Mouse (Mus musculus) limb, embryonic 13.5 days (tissue): ENCODE measurements around the gene Sec61g. TPM values are rescaled to one million over a fixed set of nuclear protein-coding genes. Genes with fewer than 3 reads are reported as not detected.

Experiments used
- ATAC-seq: fragments of 200-750 bp; cut with Nextera tagmentation; 2 replicates; pipeline ENCODE4 v1.8.0; 2017; ENCODE audit warnings: low read depth, moderate number of reproducible peaks, moderate TSS enrichment; ENCODE audit not compliant: low FRiP score
- H3K27ac ChIP-seq: fragments of 300-500 bp; sonication (generic); 2 replicates; pipeline ENCODE4 v1.5.1; 2015; ENCODE audit warnings: inconsistent platforms, mild to moderate bottlenecking, moderate library complexity
- H3K27me3 ChIP-seq: fragments of 300-500 bp; sonication (generic); 2 replicates; pipeline ENCODE4 v1.6.1; 2015; ENCODE audit warnings: mild to moderate bottlenecking, inconsistent platforms
- H3K36me3 ChIP-seq: fragments of 300-500 bp; sonication (generic); 2 replicates; pipeline ENCODE4 v1.6.1; 2015; ENCODE audit warnings: inconsistent platforms, mild to moderate bottlenecking, moderate library complexity
- H3K4me1 ChIP-seq: fragments of 300-500 bp; sonication (generic); 2 replicates; pipeline ENCODE4 v1.6.1; 2015; ENCODE audit warnings: inconsistent platforms
- H3K4me2 ChIP-seq: fragments of 300-500 bp; sonication (generic); replicated peaks from 2 replicates; pipeline ENCODE4 v1.6.1; 2015; ENCODE audit warnings: inconsistent platforms, mild to moderate bottlenecking, moderate library complexity
- H3K4me3 ChIP-seq: fragments of 300-500 bp; sonication (generic); 2 replicates; pipeline ENCODE4 v1.5.1; 2015; ENCODE audit warnings: moderate library complexity, mild to moderate bottlenecking, inconsistent platforms
- H3K9ac ChIP-seq: fragments of 300-500 bp; sonication (generic); 2 replicates; pipeline ENCODE4 v1.6.1; 2015; ENCODE audit warnings: mild to moderate bottlenecking, inconsistent platforms
- H3K9me3 ChIP-seq: fragments of 300-500 bp; sonication (generic); 2 replicates; pipeline ENCODE4 v1.6.1; 2016; ENCODE audit warnings: inconsistent platforms
- WGBS: fragments of 180-500 bp; shearing (Covaris S2); methylation state at CpG from one replicate; pipeline ENCODE4 v1.1.7; 2015; 5-methylcytosine and 5-hydroxymethylcytosine counted together
- polyA plus RNA-seq: library from polyadenylated mRNA; unstranded; fragments of >200 nt; fragmentation: Nextera tagmentation; extraction: Ambion mirVana; gene quantifications from 2 replicates; pipeline ENCODE4 v1.2.1, GENCODE M21; 2015

Sec61g gene
- 44.2 and 46.8 TPM in 2 replicates for polyA plus RNA-seq

GRCm38 (mm10) chr11:16508052-16508654 lies at the start of gene Sec61g:
TSS of gene Sec61g (minus strand) at chr11:16508484.
- peak within 1 kb of the TSS; percentile 95 for H3K9ac ChIP-seq
- H3K9me3 ChIP-seq = no peaks in the 10 kb centered on the region
- peaks cover 27% of the 10 kb centered on the region for H3K36me3 ChIP-seq
- H3K4me3 ChIP-seq = peak within 1 kb of the TSS; percentile 94
- WGBS = under 1% methylated on average over 35 of the region's 35 CpGs
- no peaks in the 10 kb centered on the region for H3K27me3 ChIP-seq
- ATAC-seq = peak; percentile 99
- peak within 1 kb of the TSS; percentile 84 for H3K4me2 ChIP-seq
- H3K27ac ChIP-seq = peak within 1 kb of the TSS; percentile 90
- H3K4me1 ChIP-seq = peaks cover 9% of the 10 kb centered on the region

- Histone ChIP-seq H3K36me3 (no peaks in the 10 kb centered on the region), H3K9me3 (no peaks in the 10 kb centered on the region), H3K27me3 (no peaks in the 10 kb centered on the region), H3K9ac (no peak overlapping the region), H3K27ac (no peak overlapping the region), H3K4me3 (no peak overlapping the region), H3K4me1 (peaks cover 6% of the 10 kb centered on the region; the same call in 1 of the 2 replicates), H3K4me2 (no peak overlapping the region)
- peak; percentile 64; the same call in 1 of the 2 replicates for ATAC-seq
- 48% methylated on average over 5 of the region's 5 CpGs for WGBS
These were observed 38.3 kb upstream of the Sec61g start for GRCm38 (mm10) chr11:16546421-16547163.

GRCm38 (mm10) chr11:16537379-16537778 lies 29.1 kb upstream of the Sec61g start:
- no peak overlapping the region for H3K4me2 ChIP-seq
- no peaks in the 10 kb centered on the region for H3K27me3 ChIP-seq
- no peak overlapping the region for H3K9ac ChIP-seq
- no peak overlapping the region for H3K4me3 ChIP-seq
- WGBS = 89% methylated on average over 1 of the region's 1 CpGs
- no peak for ATAC-seq
- H3K36me3 ChIP-seq = no peaks in the 10 kb centered on the region
- no peaks in the 10 kb centered on the region for H3K9me3 ChIP-seq
- no peaks in the 10 kb centered on the region for H3K4me1 ChIP-seq
- H3K27ac ChIP-seq = no peak overlapping the region

- WGBS = 75% methylated on average over 5 of the region's 5 CpGs
- Histone ChIP-seq H3K9ac (no peak overlapping the region), H3K4me1 (no peaks in the 10 kb centered on the region), H3K27ac (no peak overlapping the region), H3K9me3 (no peaks in the 10 kb centered on the region), H3K4me2 (no peak overlapping the region), H3K36me3 (no peaks in the 10 kb centered on the region), H3K27me3 (no peaks in the 10 kb centered on the region), H3K4me3 (no peak overlapping the region)
- ATAC-seq = no peak
These were observed 26.6 kb upstream of the Sec61g start for GRCm38 (mm10) chr11:16534582-16535553.

GRCm38 (mm10) chr11:16532877-16533276 lies 24.6 kb upstream of the Sec61g start:
- no peak overlapping the region for H3K9ac ChIP-seq
- H3K36me3 ChIP-seq = no peaks in the 10 kb centered on the region
- no peaks in the 10 kb centered on the region for H3K27me3 ChIP-seq
- no peak overlapping the region for H3K4me3 ChIP-seq
- ATAC-seq = no peak
- H3K4me2 ChIP-seq = no peak overlapping the region
- H3K4me1 ChIP-seq = no peaks in the 10 kb centered on the region
- 20% methylated on average over 5 of the region's 5 CpGs for WGBS
- H3K9me3 ChIP-seq = no peaks in the 10 kb centered on the region
- H3K27ac ChIP-seq = no peak overlapping the region

- Histone ChIP-seq H3K4me1 (peaks cover 9% of the 10 kb centered on the region; the same call in 1 of the 2 replicates), H3K27ac (no peak overlapping the region), H3K9ac (no peak overlapping the region), H3K27me3 (no peaks in the 10 kb centered on the region), H3K9me3 (no peaks in the 10 kb centered on the region), H3K4me2 (no peak overlapping the region), H3K4me3 (no peak overlapping the region), H3K36me3 (no peaks in the 10 kb centered on the region)
- no peak for ATAC-seq
These were observed 20.6 kb upstream of the Sec61g start for GRCm38 (mm10) chr11:16528909-16529308.

GRCm38 (mm10) chr11:16528391-16528790 lies 20.1 kb upstream of the Sec61g start:
- H3K4me3 ChIP-seq = no peak overlapping the region
- ATAC-seq = no peak
- no peaks in the 10 kb centered on the region for H3K27me3 ChIP-seq
- H3K9me3 ChIP-seq = no peaks in the 10 kb centered on the region
- no peak overlapping the region for H3K27ac ChIP-seq
- H3K9ac ChIP-seq = no peak overlapping the region
- WGBS = 87% methylated on average over 5 of the region's 5 CpGs
- no peaks in the 10 kb centered on the region for H3K36me3 ChIP-seq
- peaks cover 9% of the 10 kb centered on the region; the same call in 1 of the 2 replicates for H3K4me1 ChIP-seq
- H3K4me2 ChIP-seq = no peak overlapping the region

- ATAC-seq = no peak
- no peaks in the 10 kb centered on the region for H3K27me3 ChIP-seq
- H3K9me3 ChIP-seq = no peaks in the 10 kb centered on the region
- H3K4me2 ChIP-seq = no peak overlapping the region
- no peak overlapping the region for H3K27ac ChIP-seq
- no peak overlapping the region for H3K9ac ChIP-seq
- H3K36me3 ChIP-seq = no peaks in the 10 kb centered on the region
- peaks cover 9% of the 10 kb centered on the region; the same call in 1 of the 2 replicates for H3K4me1 ChIP-seq
- no peak overlapping the region for H3K4me3 ChIP-seq
- 89% methylated on average over 5 of the region's 5 CpGs for WGBS
These were observed 19.5 kb upstream of the Sec61g start for GRCm38 (mm10) chr11:16527743-16528142.

GRCm38 (mm10) chr11:16526467-16526866 lies 18.2 kb upstream of the Sec61g start:
- peaks cover 9% of the 10 kb centered on the region; the same call in 1 of the 2 replicates for H3K4me1 ChIP-seq
- H3K9me3 ChIP-seq = no peaks in the 10 kb centered on the region
- WGBS = 75% methylated on average over 2 of the region's 2 CpGs
- no peaks in the 10 kb centered on the region for H3K36me3 ChIP-seq
- no peak overlapping the region for H3K9ac ChIP-seq
- no peak for ATAC-seq
- no peak overlapping the region for H3K4me2 ChIP-seq
- H3K4me3 ChIP-seq = no peak overlapping the region
- H3K27ac ChIP-seq = no peak overlapping the region
- no peaks in the 10 kb centered on the region for H3K27me3 ChIP-seq

- WGBS = 47% methylated on average over 2 of the region's 2 CpGs
- Histone ChIP-seq H3K9ac (no peak overlapping the region), H3K9me3 (no peaks in the 10 kb centered on the region), H3K4me3 (no peak overlapping the region), H3K27me3 (no peaks in the 10 kb centered on the region), H3K27ac (no peak overlapping the region), H3K4me1 (peaks cover 9% of the 10 kb centered on the region; the same call in 1 of the 2 replicates), H3K36me3 (no peaks in the 10 kb centered on the region), H3K4me2 (no peak overlapping the region)
- no peak for ATAC-seq
These were observed 17.4 kb upstream of the Sec61g start for GRCm38 (mm10) chr11:16525724-16526123.

- no peak overlapping the region for H3K4me3 ChIP-seq
- WGBS = 51% methylated on average over 3 of the region's 3 CpGs
- no peak overlapping the region for H3K4me2 ChIP-seq
- H3K9ac ChIP-seq = no peak overlapping the region
- H3K9me3 ChIP-seq = no peaks in the 10 kb centered on the region
- H3K27ac ChIP-seq = no peak overlapping the region
- H3K27me3 ChIP-seq = no peaks in the 10 kb centered on the region
- ATAC-seq = peak; percentile 81
- no peaks in the 10 kb centered on the region for H3K36me3 ChIP-seq
- H3K4me1 ChIP-seq = peaks cover 9% of the 10 kb centered on the region; the same call in 1 of the 2 replicates
These were observed 16.8 kb upstream of the Sec61g start for GRCm38 (mm10) chr11:16524917-16525640.
